14 mouse cellular contexts compared by ENCODE assay signal in the genomic region with DNA sequence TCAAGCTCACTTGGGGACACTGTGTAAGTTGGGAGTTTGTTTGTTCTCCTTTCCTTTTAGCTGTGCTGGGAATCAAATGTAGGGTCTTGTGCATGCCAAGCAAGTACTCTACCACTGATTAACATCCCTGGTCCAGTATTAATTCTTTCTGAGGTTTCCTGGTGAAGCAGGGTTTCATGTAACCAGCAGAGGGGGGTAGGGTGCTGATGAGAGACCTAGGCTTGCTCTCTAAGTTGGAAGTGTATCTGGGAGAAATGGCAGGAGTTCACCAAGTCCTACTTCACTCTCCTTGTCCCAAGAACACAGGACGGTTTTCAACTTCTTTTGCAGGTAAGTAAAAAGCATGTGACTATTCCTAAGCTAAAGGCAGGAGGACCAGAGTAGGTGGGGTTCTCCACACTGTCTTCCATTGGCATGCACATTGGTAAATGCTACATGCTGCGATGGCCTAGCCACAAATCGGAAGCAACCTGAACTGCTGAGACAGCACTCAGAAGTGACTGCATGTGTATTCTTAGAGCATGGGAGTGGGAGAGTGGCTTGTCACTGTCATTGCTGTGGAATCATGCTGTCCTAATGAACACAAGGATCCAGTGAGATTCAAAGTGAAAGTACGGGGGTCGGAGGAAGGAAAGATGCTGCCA. TPM values are rescaled to one million over a fixed set of nuclear protein-coding genes. Genes with fewer than 3 reads are reported as not detected.
A peak's percentile ranks its signal among the peaks of the same experiment; 100 is the strongest.
DNase-seq lines count a peak whose midpoint lies in the region; ATAC-seq and TF ChIP-seq lines count a peak whose summit lies in the region.
"Had no signal": no experiment of that assay in that cellular context is flagged by ENCODE, and none has a peak within 500 bp of the region (broad histone marks: within the 10 kb centered on the region; RNA-seq: fewer than 3 reads in every experiment).

No protein-coding gene starts in this region.

- peak; percentile 70 for TF ChIP-seq CTCF in kidney, postnatal 0 days (IDR thresholded peaks at IDR 0.05; ENCODE audit: low read depth)

- ATAC-seq in kidney, postnatal 0 days (replicated peaks; ENCODE audit: low FRiP score, low read depth) = no peak
- ATAC-seq in granulocyte monocyte progenitor cell, adult 5-6 weeks (replicated peaks; ENCODE audit: poor library complexity, severe bottlenecking) = no peak

- no peaks in the 10 kb centered on the region for H3K9me3 ChIP-seq in kidney, postnatal 0 days (replicated peaks; ENCODE audit: low read length)
- H3K9me3 ChIP-seq: forebrain, embryonic 12.5 days had no signal

- no peak overlapping the region for H3K27ac ChIP-seq in kidney, postnatal 0 days
- H3K27ac ChIP-seq: forebrain, embryonic 12.5 days had no signal

- H3K4me1 ChIP-seq in kidney, postnatal 0 days (replicated peaks; ENCODE audit: insufficient read depth, low read length) = no peaks in the 10 kb centered on the region
- H3K4me1 ChIP-seq: forebrain, embryonic 12.5 days had no signal

- H3K4me3 ChIP-seq in kidney, postnatal 0 days (replicated peaks; ENCODE audit: low read depth, low read length) = no peak overlapping the region
- H3K4me3 ChIP-seq: forebrain, embryonic 12.5 days had no signal

- H3K4me2 ChIP-seq in kidney, postnatal 0 days (ENCODE audit: low read length) = no peak overlapping the region
- H3K4me2 ChIP-seq: forebrain, embryonic 12.5 days had no signal

- H3K36me3 ChIP-seq in kidney, postnatal 0 days (ENCODE audit: insufficient read depth, low read length) = no peaks in the 10 kb centered on the region
- H3K36me3 ChIP-seq: forebrain, embryonic 12.5 days had no signal

- WGBS in kidney, postnatal 0 days = 88% methylated on average over 5 of the region's 5 CpGs

- peak; percentile 14 for DNase-seq in adrenal gland, postnatal 10 days
- no peak for DNase-seq in adrenal gland, postnatal 4 days (ENCODE audit: low spot score in 2 of 2)
- peak; percentile 70 for DNase-seq in kidney, postnatal 0 days (ENCODE audit: low spot score)
- no peak for DNase-seq in kidney, adult 11 months
- DNase-seq in 3134 (ENCODE audit: extremely low read depth, insufficient read length, low spot score) (peak; percentile 34), ZHBTc4 (ENCODE audit: low read depth, low spot score) (peak; percentile 21)
- no peak for DNase-seq in right cerebral cortex, postnatal 4 days
- DNase-seq: cerebellum, adult 8-10 months; gastrocnemius, postnatal 10 days; heart, postnatal 4 days; kidney, adult 9 months had no signal

- no peak overlapping the region for H3K9ac ChIP-seq in kidney, postnatal 0 days (ENCODE audit: low read depth, low read length)
- H3K9ac ChIP-seq: forebrain, embryonic 12.5 days had no signal

- H3K27me3 ChIP-seq in kidney, postnatal 0 days (ENCODE audit: insufficient read depth, low read length) = no peaks in the 10 kb centered on the region
- H3K27me3 ChIP-seq: forebrain, embryonic 12.5 days had no signal

RNA-seq across cellular contexts. Expression of a gene that starts 53.6 kb away (rescaled TPM):
- 1 to 10 TPM in 1 of 2 experiments, under 1 TPM in 1; 0.48 to 4.5 TPM for total RNA-seq in adrenal gland, postnatal 10 days (2021)
- under 1 TPM; 0.45 to 0.93 TPM for total RNA-seq in adrenal gland, postnatal 4 days (2021)
- 0.66 and 0.72 TPM in 2 replicates for polyA plus RNA-seq in kidney, postnatal 0 days (2015; fragmentation: Nextera tagmentation; extraction: Ambion mirVana)
- not detected in 2 replicates for total RNA-seq in granulocyte monocyte progenitor cell, adult 5-6 weeks (2014; fragmentation: Nextera tagmentation)
- not detected in 2 replicates for total RNA-seq in granulocyte monocyte progenitor cell, adult 5-6 weeks (2017)
- polyA plus RNA-seq: C2C12 had no signal

RNA-seq across cellular contexts. Expression of a gene that starts 55.6 kb away (rescaled TPM):
- total RNA-seq in adrenal gland, postnatal 10 days (2021) = 10 to 100 TPM; 22.3 to 27.8 TPM
- total RNA-seq in adrenal gland, postnatal 4 days (2021) = 10 to 100 TPM; 11.0 to 15.6 TPM
- polyA plus RNA-seq in kidney, postnatal 0 days (2015; fragmentation: Nextera tagmentation; extraction: Ambion mirVana) = 35.2 and 35.6 TPM in 2 replicates
- 22.9 and 28.4 TPM in 2 replicates for total RNA-seq in granulocyte monocyte progenitor cell, adult 5-6 weeks (2014; fragmentation: Nextera tagmentation)
- 53.9 and 82.3 TPM in 2 replicates for total RNA-seq in granulocyte monocyte progenitor cell, adult 5-6 weeks (2017)

Comparison
In these comparisons a context has a peak if more than half of its experiments do, and no peak if none do; other contexts are left out.
1. DNase-seq: peak in adrenal gland, postnatal 10 days (single experiment), kidney, postnatal 0 days (single experiment), 3134 (single experiment) and ZHBTc4 (single experiment); none in adrenal gland, postnatal 4 days (0 of 2), kidney, adult 11 months (single experiment) and right cerebral cortex, postnatal 4 days (single experiment).